Mouse (Mus musculus): ENCODE results near the gene Tmx2.

Tmx2 gene

GRCm38 (mm10) chr2:84636231-84636741 lies 42.7 kb downstream of the Tmx2 start:
- peak; percentile 96 for DNase-seq

GRCm38 (mm10) chr2:84635611-84636010 lies 43.3 kb downstream of the Tmx2 start:
- DNase-seq = peak; percentile 100

GRCm38 (mm10) chr2:84634934-84635482 lies 43.9 kb downstream of the Tmx2 start:
- DNase-seq = peak; percentile 91

- peak; percentile 88 for DNase-seq
Measured at GRCm38 (mm10) chr2:84634006-84634405, 44.9 kb downstream of the Tmx2 start.

- DNase-seq = peak; percentile 94
Measured at GRCm38 (mm10) chr2:84632999-84633398, 45.9 kb downstream of the Tmx2 start.

GRCm38 (mm10) chr2:84632001-84632400 lies 46.9 kb downstream of the Tmx2 start:
- peak; percentile 85 for DNase-seq

- DNase-seq = peak; percentile 66
Measured at GRCm38 (mm10) chr2:84627036-84627435, 51.9 kb downstream of the Tmx2 start.

- DNase-seq = peak; percentile 84
Measured at GRCm38 (mm10) chr2:84626366-84626975, 52.5 kb downstream of the Tmx2 start.

GRCm38 (mm10) chr2:84624201-84624600 lies 54.7 kb downstream of the Tmx2 start:
- peak; percentile 92 for DNase-seq

GRCm38 (mm10) chr2:84623428-84624119 lies 55.4 kb downstream of the Tmx2 start:
- DNase-seq = peak; percentile 60

GRCm38 (mm10) chr2:84622668-84623067 lies 56.3 kb downstream of the Tmx2 start:
- no peak for DNase-seq
